Mouse (Mus musculus) liver, adult (tissue): ENCODE measurements around the gene Nfatc2ip.

Experiments
- GATA4 ChIP-seq: IDR thresholded peaks from 2 replicates; pipeline ENCODE4 v1.6.1; 2014; ENCODE audit warnings: mild to moderate bottlenecking, low read length; ENCODE audit not compliant: insufficient replicate concordance

The Nfatc2ip gene

DNA sequence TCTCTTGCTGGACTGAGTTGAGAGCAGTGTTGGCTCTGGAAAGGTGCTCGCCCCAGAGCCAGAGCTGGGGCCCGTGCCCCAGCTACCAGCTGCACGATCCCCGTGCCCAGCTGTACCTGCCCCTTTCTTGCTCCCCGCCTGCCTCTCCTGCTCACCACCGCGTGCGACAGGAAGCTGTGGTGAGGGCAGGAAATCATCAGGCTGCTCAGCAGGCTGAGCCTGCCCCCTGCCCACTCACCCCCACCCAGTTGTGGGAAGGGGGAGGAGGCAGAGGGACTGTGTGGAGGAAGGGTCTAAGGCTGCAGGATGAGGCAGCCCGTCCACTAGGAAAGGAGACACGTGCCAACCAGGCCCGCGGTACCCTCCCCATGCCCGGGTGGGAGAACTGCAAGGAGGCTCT is 27.1 kb downstream of the Nfatc2ip start, which contains the start of gene Lat:
Lat (minus strand) TSS at position 178 of the 400 bp plus-strand sequence.
- TF ChIP-seq GATA4: no peak

DNA sequence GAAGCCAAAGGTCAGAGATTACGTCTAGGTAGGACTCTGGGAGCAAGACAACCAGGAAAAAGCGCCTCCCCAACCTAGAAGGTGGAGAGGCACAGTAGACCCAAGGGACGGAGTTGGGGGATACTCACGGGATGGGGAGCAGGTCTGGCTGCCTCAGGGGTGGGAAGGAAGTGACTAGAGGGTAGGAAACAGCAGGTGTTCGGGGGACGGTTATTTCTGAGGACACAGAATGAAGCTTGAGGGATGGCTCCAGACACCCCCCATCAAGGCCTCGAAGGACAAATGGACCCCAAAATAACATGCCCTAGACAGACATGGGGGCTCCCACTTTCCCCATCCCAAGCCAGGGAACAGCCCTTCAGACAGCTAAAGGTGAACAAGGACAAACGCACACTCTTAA is 28.2 kb downstream of the Nfatc2ip start:
- TF ChIP-seq GATA4: no peak

DNA sequence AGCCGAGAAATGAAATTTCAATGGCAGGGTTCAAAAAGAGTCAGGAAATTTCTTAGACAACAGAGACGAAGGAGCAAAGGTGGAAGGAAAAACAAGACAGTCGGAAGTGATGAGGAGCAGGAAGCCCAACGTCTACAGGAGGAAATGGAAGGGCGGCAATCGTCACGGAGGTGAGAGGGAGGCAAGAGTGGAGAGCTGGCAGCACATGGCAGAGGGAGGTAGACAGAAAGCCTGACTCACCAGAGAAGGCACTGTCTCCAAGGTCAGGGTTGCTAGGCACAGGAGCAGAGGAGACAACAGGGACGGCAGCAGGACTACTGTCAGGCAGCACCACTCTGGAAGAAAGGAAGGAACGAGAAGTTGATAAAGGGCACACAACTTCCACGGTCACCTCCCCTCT is 28.9 kb downstream of the Nfatc2ip start:
- no peak for TF ChIP-seq GATA4

DNA sequence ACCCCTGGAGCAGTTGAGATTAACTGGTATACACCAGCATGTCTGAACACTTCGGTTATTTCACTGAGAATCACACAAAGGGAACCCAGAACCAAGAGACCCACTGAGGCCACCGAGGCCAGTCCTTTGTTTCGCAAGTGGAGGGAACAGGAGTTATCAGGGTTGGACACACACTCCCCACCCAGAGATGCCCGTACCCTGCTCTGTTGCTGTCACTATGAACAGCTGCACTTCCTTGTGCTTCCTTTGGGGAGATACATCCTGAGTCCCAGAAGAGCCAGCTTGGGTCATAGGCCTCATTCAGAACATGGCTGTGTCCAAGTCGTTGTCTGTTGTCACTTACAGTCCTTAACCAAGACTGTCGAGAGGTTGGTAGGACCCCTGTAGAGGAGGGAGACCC is 33.5 kb downstream of the Nfatc2ip start:
- TF ChIP-seq GATA4: no peak

DNA sequence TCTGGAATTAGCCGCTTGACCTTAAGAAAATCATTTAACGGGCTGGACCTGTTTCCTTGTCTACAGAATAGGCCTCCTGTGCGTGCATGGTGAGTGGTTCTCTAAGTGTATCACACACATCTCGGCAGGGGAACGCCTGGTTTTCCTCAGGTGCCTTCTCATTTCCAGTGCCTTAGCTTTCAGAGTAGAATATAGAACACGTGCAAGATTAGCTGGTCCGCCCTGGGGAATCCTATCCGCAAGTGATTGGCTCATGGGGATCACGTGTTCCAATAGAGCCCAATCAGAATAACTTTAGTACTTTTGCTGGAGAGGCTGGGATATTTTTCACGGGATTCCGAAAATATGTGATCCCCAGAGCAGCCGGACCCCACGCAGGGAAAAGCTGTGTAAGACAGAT is 37.5 kb downstream of the Nfatc2ip start:
- no peak for TF ChIP-seq GATA4

DNA sequence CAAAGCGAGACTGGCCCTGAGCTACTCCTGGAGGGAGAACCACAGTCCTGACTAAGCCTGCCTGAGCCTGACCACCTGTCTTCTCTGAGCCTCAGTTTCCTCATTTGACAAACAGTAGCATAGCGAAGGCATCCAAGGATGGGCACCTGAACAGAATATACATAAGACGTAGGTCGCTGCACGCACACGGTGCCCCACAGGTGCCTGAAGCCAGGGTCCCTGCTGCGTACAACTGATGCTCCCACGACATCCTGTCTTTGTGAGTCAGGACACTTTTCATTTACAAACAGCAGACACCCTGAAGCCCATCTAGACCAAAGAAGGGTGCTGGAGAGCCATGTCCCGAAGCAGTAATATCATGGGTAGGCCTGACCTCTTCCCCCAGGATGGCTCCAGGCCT is 38.1 kb downstream of the Nfatc2ip start:
- no peak for TF ChIP-seq GATA4

DNA sequence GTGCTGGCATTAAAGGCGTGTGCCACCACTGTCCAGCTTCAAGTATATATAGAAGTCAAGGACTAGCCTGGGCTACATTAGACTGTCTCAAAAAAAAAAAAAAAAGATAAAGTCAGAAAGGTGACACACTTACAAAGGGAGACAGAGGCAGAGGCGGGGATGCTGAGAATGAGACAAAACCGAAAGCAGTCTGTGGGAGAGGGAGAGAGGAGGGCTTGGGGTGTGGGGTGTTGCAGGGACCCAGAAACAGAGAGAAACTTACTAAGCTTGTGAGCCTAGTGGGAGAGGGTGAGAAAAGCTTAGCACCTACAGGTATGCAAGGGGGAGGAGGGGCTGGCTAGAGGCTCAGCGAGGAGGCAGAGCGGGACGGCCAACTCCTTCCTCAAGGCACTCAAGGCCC is 38.7 kb downstream of the Nfatc2ip start:
- no peak for TF ChIP-seq GATA4

DNA sequence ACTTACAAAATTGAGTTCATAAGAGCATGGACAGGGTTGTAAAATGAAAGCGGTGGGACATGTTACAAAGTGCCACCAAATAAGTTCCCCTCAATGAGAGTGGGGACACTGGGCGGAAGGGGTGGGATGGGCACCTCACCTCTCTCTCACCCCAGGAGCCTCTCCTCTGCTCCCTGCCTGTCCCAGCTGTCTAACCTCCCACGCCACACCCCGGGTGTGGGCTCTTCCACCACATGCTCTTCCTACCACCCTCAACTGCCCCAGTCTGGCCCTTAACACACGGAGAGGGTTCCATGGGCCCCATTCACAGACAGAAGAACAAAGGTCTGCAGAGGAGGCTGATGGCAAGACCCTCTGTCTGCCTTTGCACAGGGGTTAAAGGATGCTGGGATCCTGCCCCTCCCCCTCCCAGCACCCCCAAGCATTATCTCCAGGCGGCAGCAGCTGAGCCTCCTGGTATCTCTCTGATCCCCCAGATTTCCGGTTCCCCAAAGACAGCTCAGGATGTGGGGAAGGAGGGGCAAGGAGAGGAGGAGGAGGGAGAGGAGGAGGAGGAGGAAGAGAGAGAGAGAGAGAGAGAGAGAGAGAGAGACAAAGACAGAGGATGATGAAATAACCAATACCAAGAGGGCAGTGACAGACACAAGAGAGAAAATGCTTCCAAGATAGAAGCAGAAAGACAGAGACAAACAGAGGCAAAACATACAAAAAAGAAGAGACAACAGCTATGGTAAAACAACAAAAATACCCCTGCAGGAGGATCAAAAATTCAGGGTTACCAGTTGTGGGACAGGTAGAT is 39.5 kb downstream of the Nfatc2ip start:
- TF ChIP-seq GATA4: no peak

DNA sequence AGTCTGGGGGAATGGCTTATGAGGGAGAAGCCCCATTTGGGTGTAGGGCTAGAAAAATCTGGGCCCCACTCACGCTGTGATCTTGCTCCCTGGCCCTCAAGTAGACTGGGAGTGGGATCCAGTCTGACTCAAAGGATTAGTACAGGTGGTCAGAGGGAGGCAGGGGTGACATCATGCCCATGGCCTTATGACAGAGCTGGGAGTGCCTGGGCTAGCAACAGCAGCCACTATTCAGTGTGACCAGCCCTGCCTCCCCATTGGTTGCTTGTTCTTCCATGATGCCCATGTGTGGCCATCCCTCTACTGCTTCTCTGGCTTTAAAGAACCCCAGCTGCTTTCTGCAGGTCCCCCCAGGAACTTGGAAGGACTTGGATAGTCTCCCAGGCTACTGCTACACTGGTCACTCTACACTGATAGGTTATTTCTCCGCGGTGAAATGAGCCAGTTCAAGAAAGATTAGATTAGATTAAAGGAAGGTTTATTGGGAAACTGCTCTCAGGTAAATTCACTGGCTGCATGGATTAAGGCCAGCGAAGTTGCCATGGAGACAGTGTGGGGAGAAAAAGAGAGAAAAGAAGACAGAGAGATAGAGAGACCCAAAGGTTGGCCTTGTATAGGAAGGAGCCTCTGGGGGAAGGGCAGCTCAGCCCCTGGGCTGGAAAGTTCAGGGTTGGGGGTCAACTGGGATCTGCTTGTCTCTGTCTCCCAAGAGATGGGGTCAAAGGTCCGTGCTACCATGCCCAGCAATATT is 40.5 kb downstream of the Nfatc2ip start:
- TF ChIP-seq GATA4: no peak

DNA sequence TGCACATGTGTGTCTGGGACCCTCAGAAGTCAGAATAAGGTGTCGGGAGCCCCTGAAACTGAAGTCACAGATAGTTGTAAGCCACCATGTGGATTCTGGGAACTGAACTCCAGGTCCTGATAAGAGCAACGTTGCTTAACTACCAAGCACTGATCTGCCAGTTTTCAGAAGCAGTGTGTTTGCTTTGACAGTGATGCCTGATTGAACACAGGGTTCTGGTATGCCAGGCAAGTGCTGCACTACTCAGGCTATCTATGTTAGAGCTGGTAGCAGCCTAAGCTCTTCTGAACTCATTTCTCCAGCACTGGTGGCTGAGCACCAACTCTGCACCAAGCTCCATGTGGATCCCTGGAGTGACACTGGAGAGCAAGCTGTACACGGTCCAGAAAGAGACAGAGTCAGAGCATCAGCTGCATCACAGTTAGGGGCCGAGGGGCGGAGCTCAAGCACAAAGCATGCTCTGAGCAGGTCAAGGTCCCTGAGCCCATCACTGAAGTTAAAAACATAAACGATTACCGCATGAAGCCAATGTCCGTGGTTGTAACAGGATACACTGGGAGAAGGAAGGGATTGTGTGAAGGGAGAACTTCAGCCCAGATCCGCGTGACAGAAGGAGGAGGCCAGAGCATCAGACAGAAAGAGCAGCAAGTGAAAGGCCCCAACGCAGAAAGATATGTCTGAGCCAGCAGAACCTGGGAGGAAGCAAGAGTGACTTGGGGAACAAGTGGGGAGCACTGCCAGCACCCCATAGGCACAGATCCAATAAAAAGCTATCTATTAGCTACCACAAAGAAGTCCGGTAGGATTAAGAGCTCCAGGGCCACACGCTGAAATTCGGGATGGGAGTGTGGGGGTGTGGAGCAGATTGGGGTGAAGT is 41.6 kb downstream of the Nfatc2ip start:
- no peak for TF ChIP-seq GATA4

DNA sequence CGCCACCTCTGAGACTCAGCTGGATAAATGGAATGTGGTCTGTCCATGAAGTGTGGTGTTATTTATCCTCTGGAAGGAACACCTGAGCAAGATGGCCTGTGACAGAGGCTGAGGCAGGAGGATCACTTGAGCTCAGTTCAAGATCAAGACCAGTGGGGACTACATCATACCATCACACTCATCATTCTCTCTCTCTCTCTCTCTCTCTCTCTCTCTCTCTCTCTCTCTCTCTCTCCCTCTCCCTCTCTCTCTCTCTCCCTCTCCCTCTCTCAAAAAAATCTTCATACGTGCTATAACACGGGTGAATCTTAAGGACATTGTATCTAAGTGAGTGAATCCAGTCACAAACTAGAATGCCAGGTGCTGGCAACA is 42.6 kb downstream of the Nfatc2ip start:
- no peak for TF ChIP-seq GATA4

DNA sequence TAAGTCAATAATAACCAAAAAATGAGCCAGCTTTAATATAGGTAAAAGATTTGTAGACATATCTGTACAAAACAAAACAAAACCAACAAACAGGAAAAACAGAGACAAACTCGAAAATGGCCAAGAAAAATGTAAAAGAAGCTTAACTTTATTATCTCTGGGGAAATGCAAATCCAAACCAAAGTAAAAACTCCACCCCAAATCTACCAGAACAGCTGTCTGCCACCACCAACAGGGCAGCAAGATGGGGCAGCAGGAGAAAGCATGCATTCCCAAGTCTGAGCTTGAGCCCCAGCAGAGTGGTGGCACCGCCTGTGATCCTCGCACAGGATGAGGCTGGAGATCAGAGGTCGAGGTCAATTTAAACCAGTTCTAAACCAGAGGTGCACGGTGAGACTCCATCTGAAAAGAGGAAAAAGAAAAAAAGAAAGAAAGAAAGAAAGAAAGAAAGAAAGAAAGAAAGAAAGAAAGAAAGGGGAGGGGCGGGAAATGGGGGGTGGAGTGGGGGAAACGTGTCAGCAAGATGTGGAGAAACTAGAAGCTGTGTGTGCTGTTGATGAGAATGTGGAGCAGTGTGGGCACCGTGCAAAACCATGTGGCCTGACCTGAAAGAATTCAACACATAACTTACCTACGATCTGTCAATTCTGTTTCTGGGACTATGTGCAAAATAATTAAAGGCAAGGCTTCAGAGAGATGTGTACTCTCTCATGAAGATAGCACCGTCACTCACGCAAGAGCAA is 43.1 kb downstream of the Nfatc2ip start:
- no peak for TF ChIP-seq GATA4

DNA sequence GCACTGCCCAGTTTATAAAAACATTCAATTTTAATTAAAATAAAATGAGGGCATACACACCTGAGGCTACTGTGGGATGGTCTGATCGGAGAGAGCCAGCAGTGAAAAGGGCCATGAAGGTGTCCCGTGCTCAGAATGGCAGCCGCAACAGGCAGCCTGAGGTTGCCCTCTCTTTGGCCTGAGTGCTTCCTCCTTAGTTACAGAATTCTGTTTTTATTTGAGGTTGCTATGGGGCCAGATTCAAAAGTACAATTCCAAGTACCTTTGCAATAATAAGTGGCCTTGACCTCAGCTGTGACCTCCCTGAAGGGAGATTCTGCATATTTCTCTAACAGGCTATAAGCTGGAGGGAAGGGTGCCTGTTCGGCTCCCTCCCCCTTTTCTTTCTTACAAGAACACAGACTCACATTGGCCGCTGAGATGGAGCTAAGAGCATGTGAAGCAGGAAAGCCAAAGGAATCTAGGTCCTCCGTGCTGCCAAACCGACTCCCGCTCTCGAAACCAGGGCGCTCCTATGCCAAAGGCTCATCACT is 45.1 kb downstream of the Nfatc2ip start:
- no peak for TF ChIP-seq GATA4

DNA sequence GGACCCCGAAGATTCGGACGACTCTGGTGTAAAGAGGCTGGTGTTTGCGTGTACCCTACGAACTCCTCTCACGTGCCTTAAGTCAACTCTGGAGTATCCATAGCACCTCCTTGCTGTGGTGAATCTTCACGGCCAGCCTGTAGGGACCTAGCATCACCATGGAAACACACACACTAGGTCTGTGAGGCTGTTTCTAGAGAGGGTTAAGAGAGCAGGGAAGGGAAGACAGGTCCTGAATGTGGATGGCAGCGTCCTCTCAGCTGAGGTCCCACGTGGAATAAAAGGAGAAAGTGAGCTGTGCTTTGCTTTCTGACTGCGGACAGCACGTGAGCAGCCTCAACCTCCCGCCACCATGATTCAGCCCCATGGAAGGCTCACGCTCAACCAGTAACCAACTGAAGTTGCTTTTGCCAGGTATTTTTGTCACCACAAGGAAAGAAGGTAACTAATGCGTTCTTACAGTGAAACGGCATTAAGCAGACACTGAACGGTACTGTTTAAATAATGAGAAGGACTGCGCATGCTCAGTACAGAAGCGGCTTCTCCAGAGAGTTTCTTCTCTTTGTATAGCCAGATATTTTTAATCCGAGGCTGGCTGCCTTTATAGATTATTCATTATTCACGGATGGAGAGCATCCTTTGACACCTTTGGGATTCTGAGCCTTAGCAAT is 45.7 kb downstream of the Nfatc2ip start:
- no peak for TF ChIP-seq GATA4
